In the genomic region with DNA sequence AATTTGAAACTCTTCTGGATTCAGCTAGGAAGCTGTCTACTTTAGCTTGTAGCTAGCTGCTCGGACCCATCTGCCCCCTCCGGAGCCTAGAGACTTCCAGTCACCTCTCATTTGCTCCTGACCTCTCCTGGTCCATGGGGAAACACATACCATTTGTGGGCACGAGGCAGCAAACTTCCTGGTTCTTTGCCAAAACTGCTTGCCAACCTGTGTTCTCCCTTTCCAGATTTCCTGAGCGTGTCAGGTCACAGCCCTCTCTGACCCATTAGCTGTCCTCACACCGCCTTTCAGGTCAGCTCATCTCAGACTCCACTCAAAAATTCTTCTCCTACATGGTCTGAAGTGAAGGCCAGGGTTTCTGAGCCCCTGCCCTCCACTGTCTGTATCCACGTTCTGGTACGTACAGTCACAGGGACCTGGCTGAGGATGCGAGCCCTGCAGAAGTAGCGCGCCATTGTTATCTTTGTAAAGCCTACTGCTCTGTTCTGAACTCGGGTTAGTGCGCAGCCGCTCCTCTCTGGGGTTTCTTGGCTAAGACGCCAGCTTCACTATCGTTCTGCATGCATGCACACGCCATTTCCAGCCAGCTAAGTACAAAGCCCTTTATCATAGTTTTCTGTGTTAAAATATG, we compare ENCODE assay signal across 14 mouse cellular contexts. TPM values are rescaled to one million over a fixed set of nuclear protein-coding genes. Genes with fewer than 3 reads are reported as not detected.
DNase-seq lines count a peak whose midpoint lies in the region; ATAC-seq and TF ChIP-seq lines count a peak whose summit lies in the region.
"Had no signal": no experiment of that assay in that cellular context is flagged by ENCODE, and none has a peak within 500 bp of the region (broad histone marks: within the 10 kb centered on the region; RNA-seq: fewer than 3 reads in every experiment).

No protein-coding gene starts in this region.

- no peak overlapping the region for H3K27ac ChIP-seq in cerebellum, adult 2 months (ENCODE audit: insufficient read depth, low read length)
- H3K27ac ChIP-seq in liver, adult 2 months (replicated peaks; ENCODE audit: insufficient read depth, low read depth, low read length): no peak overlapping the region
- no peak overlapping the region for H3K27ac ChIP-seq in liver, postnatal 0 days (ENCODE audit: low read depth)
- H3K27ac ChIP-seq in stomach, postnatal 0 days (replicated peaks): peak overlapping the region; percentile 26
- H3K27ac ChIP-seq: kidney, postnatal 0 days had no signal

- no peaks in the 10 kb centered on the region for H3K27me3 ChIP-seq in cerebellum, adult 2 months (ENCODE audit: control insufficient read depth, insufficient read depth, low read length)
- no peaks in the 10 kb centered on the region for H3K27me3 ChIP-seq in liver, adult 2 months (ENCODE audit: control insufficient read depth, insufficient read depth, low read length)
- no peaks in the 10 kb centered on the region for H3K27me3 ChIP-seq in liver, postnatal 0 days (ENCODE audit: insufficient read depth, low read length)
- no peaks in the 10 kb centered on the region for H3K27me3 ChIP-seq in stomach, postnatal 0 days (ENCODE audit: control insufficient read depth, insufficient read depth, low read length)

- no peaks in the 10 kb centered on the region for H3K9me3 ChIP-seq in liver, postnatal 0 days (ENCODE audit: low read length)
- H3K9me3 ChIP-seq in stomach, postnatal 0 days (ENCODE audit: control insufficient read depth, low read length): no peaks in the 10 kb centered on the region

- peak; percentile 49 to 52 for DNase-seq in cerebellum, postnatal 10 days
- DNase-seq in cerebellum, adult 2 months: no peak
- peak; percentile 44 for DNase-seq in liver, adult 2 months (ENCODE audit: extremely low read depth, low read depth, low spot score)
- DNase-seq in liver, postnatal 0 days: no peak
- DNase-seq in heart, postnatal 36 days: peak; percentile 61 to 65
- no peak for DNase-seq in stomach, postnatal 0 days (ENCODE audit: low spot score)
- DNase-seq in right cerebral cortex, postnatal 14 days: no peak
- DNase-seq in MN1 (ENCODE audit: low spot score): no peak

- intact Hi-C loops in heart, postnatal 36 days (cut with DNase I): loop anchor here (2.0 kb wide), 1 partner anchor 51 kb away; the partner anchor contains the start of gene Myoz2

- H3K4me1 ChIP-seq in cerebellum, adult 2 months (ENCODE audit: control insufficient read depth, insufficient read depth, low read length): no peaks in the 10 kb centered on the region
- H3K4me1 ChIP-seq in liver, adult 2 months (ENCODE audit: control insufficient read depth, insufficient read depth, low read length): no peaks in the 10 kb centered on the region; the same call in 1 of the 2 replicates
- no peaks in the 10 kb centered on the region for H3K4me1 ChIP-seq in liver, postnatal 0 days (ENCODE audit: insufficient read depth)
- no peaks in the 10 kb centered on the region; the same call in 1 of the 2 replicates for H3K4me1 ChIP-seq in stomach, postnatal 0 days (replicated peaks; ENCODE audit: control insufficient read depth, insufficient read depth)

- H3K4me3 ChIP-seq in cerebellum, adult 2 months (replicated peaks; ENCODE audit: insufficient read depth, low read depth, low read length): no peak overlapping the region
- no peak overlapping the region for H3K4me3 ChIP-seq in liver, adult 2 months (ENCODE audit: insufficient read depth, low read depth, low read length)
- H3K4me3 ChIP-seq in liver, postnatal 0 days (ENCODE audit: low read depth, low read length): no peak overlapping the region
- no peak overlapping the region for H3K4me3 ChIP-seq in stomach, postnatal 0 days (ENCODE audit: low read depth, low read length)

- no peak for TF ChIP-seq POLR2A in cerebellum, adult 2 months (IDR thresholded peaks at IDR 0.05; ENCODE audit: borderline replicate concordance, insufficient read depth, low read length)
- no peak for TF ChIP-seq POLR2A in liver, adult 2 months (IDR thresholded peaks at IDR 0.05; ENCODE audit: extremely low read depth, insufficient read depth, low read length)

- no peak overlapping the region for H3K4me2 ChIP-seq in liver, postnatal 0 days (ENCODE audit: low read depth, low read length)
- no peak overlapping the region for H3K4me2 ChIP-seq in stomach, postnatal 0 days (replicated peaks; ENCODE audit: low read depth)

- ATAC-seq in liver, postnatal 0 days: no peak
- no peak for ATAC-seq in stomach, postnatal 0 days (ENCODE audit: low FRiP score, low TSS enrichment)
- ATAC-seq: activated CD4-positive, CD25-positive, alpha-beta regulatory T cell, adult 4 months had no signal

- TF ChIP-seq EP300 in liver, postnatal 0 days (IDR thresholded peaks at IDR 0.05; ENCODE audit: low read depth): no peak
- TF ChIP-seq EP300 in stomach, postnatal 0 days (optimal IDR thresholded peaks at IDR 0.05): no peak

- no peaks in the 10 kb centered on the region for H3K36me3 ChIP-seq in liver, adult 2 months (ENCODE audit: control insufficient read depth, insufficient read depth, low read length)
- no peaks in the 10 kb centered on the region for H3K36me3 ChIP-seq in liver, postnatal 0 days (replicated peaks; ENCODE audit: insufficient read depth, low read length)
- H3K36me3 ChIP-seq in stomach, postnatal 0 days (ENCODE audit: control insufficient read depth, insufficient read depth, low read length): no peaks in the 10 kb centered on the region

- H3K9ac ChIP-seq in liver, adult 2 months (ENCODE audit: low read depth, low read length): no peak overlapping the region
- no peak overlapping the region for H3K9ac ChIP-seq in liver, postnatal 0 days (replicated peaks)
- no peak overlapping the region; the same call in 1 of the 2 replicates for H3K9ac ChIP-seq in stomach, postnatal 0 days (ENCODE audit: low read length)

- WGBS in cerebellum, adult 2 months: 22% methylated on average over 16 of the region's 16 CpGs
- 76% methylated on average over 16 of the region's 16 CpGs for WGBS in liver, adult 2 months
- WGBS in liver, postnatal 0 days (ENCODE audit: insufficient replicate concordance): 80% methylated on average over 16 of the region's 16 CpGs
- WGBS in stomach, postnatal 0 days: 67% methylated on average over 16 of the region's 16 CpGs

- TF ChIP-seq CTCF in cerebellum, adult 2 months (IDR thresholded peaks at IDR 0.05; ENCODE audit: borderline replicate concordance, insufficient read depth, low read depth, low read length): no peak
- no peak for TF ChIP-seq CTCF in liver, adult 2 months (IDR thresholded peaks at IDR 0.05; ENCODE audit: low read depth, low read length)
- TF ChIP-seq CTCF in liver, postnatal 0 days (IDR thresholded peaks at IDR 0.05; ENCODE audit: low read depth): no peak
- no peak for TF ChIP-seq CTCF in stomach, postnatal 0 days (IDR thresholded peaks at IDR 0.05; ENCODE audit: low read depth)

- no peaks in the 10 kb centered on the region for H3K79me2 ChIP-seq in liver, adult 2 months (ENCODE audit: control insufficient read depth, insufficient read depth, low read length)

RNA-seq across cellular contexts. Expression of gene Myoz2, which starts 51.2 kb away (rescaled TPM):
- 0.11 TPM in 1 of 2 replicates, not detected in the other for polyA plus RNA-seq in cerebellum, adult 2 months (2012; rRNA removed)
- total RNA-seq in liver, adult 2 months (2014; rRNA removed): 0.37 TPM in 1 of 2 replicates, not detected in the other
- not detected in 2 replicates for polyA plus RNA-seq in liver, adult 2 months (2012; rRNA removed)
- 0.18 and 4.4 TPM in 2 replicates for polyA plus RNA-seq in liver, postnatal 0 days (2015; fragmentation: Nextera tagmentation; extraction: Ambion mirVana)
- 1,000 to 10,000 TPM; 2,084 to 2,239 TPM for total RNA-seq in heart, postnatal 36 days (2021)
- polyA plus RNA-seq in stomach, postnatal 0 days (2015; fragmentation: Nextera tagmentation; extraction: Ambion mirVana): 1.1 and 1.2 TPM in 2 replicates
- total RNA-seq: ES-E14; megakaryocyte-erythroid progenitor cell, adult 5-6 weeks had no signal
- polyA plus RNA-seq: activated CD4-positive, CD25-positive, alpha-beta regulatory T cell, adult 4 months; cortical plate, adult 2 months; kidney, postnatal 0 days; small intestine, adult 2 months had no signal

Comparison
In these comparisons a context has a peak if more than half of its experiments do, and no peak if none do; other contexts are left out.
1. DNase-seq: peak in cerebellum, postnatal 10 days (2 of 2), liver, adult 2 months (single experiment) and heart, postnatal 36 days (2 of 2); none in cerebellum, adult 2 months (0 of 2), liver, postnatal 0 days (single experiment), stomach, postnatal 0 days (single experiment), right cerebral cortex, postnatal 14 days (single experiment) and MN1 (single experiment).